Mouse (Mus musculus) heart, adult 11 months (tissue): ENCODE data around the gene Fbxo36.

Experiments used
- DNase-seq: peaks from one replicate; pipeline ENCODE4 v3.0.0; 2022

Fbxo36 gene

DNA sequence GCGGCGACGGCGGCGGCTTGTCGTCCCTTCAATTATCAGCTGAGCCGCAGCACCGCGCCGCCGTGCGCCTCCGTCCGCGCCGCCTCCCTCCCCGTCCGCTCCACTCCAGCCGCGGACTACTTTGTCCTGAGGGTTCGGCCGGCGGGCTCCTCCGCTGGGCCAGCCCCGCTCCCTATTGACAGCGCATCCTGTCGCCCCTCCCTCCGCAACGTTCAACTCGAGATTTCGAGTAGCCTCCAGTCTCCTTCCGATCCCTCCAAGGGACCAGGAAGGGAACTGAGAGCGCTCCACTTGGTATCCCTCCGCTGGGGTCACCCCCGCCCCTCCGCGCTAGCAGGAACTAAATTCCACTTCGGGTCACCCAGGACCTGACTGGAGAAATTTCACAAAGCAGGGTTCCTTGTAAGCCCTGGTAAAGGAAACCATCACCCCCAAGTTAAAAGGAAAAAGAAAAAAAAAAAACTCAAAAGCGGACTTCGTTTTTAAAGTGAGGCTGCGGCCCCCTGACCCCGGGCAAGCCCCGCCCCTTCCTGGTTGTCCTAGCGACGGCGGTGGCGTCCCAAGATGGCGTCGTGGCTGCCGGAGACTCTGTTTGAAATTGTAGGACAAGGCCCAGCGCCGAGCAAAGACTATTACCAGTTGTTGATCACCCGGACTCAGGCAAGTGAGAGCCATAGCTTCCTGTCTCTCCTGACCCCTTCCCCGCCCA lies at the start of gene Fbxo36:
Gene Fbxo36, plus strand, starts transcription at position 533 of the 709 bp plus-strand sequence.
- DNase-seq = peak; percentile 99

DNA sequence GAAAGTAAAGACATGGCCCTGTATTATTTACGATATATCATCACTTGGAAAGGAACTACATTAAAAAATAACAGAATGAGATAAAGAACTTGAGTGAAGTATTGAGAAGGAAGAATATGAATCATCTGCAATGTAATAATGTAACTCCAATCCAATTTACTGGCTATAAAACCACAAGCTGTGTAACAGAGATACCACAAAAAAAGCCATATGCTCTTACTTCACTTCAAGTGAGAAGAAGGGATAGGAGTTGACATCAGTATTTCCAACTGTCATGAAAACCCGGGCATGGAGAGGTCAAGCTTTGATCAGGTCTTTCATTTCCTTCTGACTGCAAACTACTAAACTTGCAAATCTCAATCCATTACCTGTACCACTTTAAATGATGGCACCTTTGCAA lies 48.2 kb upstream of the Fbxo36 start:
- DNase-seq = no peak

DNA sequence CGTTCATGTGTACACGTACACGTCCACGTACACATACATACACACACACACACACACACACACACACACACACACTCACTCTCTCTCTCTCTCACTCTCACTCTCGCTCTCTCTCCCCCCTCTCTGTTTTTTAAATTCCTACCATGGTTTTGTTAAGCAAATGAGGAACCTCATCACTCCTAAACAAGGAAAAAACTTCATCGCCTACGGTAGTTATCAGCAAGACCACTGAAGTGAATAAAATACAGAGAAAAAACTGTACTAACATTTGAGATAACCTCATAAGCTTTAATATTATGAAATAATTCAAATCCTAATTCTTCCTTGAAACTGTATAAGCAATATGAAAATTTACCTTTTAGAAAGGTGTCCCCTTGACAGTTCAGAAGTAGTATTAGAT lies 44.3 kb upstream of the Fbxo36 start:
- DNase-seq = no peak

DNA sequence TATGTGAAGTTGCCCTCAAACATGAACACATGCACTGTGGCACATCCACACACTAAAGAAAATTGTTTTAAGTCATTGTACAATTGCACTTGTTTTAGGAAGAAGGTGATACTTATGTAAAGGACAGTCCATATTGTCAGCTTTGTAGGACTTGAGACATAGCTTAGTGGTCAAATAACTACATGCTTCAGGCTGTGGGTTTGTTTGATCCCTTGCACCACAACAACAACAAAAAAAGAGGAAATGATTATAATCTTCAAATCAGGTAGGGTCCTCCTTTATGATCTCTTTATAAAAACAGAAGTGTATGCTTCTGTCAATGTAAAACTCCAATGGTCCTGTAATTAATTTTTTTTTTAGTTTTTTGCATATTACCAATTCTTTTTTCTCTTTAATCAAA lies 40.5 kb upstream of the Fbxo36 start:
- peak; percentile 65 for DNase-seq

DNA sequence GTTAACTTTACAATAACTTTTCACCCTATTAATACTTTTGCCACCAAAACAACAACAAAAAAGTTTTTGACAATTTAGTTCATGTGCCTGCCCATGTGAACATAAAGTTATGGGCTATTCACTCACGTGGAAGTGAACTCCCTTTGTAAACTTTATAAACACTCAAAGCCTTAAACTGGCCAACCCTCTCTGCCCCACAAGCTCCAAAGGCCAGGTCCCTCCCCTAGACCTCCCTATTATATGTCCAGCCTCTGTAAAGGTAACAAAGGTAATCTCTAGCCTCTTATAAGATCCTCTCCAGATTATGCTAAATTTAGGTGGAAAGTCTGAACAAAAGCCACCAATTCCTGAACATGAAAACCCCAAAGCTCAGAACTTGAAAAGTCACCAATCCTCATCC lies 35.9 kb upstream of the Fbxo36 start:
- DNase-seq = peak; percentile 63

DNA sequence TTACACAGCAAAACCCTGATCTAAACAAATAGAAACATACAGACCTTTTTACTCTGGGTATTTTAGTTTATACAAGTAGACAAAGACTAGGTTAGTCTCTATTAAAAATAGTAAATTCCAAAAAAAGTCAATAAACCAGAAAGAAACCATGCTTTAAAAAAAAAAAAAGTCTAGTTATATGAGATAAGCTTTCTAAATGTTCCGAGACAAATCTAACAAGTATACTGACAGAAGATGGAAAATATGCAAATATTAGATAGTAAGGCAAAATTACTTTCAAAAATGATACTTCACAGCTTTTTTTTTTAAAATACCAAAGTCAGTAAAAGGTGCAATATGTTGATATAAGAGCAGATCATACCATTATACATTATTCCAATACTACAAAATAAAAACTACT lies 22.0 kb upstream of the Fbxo36 start:
- no peak for DNase-seq

DNA sequence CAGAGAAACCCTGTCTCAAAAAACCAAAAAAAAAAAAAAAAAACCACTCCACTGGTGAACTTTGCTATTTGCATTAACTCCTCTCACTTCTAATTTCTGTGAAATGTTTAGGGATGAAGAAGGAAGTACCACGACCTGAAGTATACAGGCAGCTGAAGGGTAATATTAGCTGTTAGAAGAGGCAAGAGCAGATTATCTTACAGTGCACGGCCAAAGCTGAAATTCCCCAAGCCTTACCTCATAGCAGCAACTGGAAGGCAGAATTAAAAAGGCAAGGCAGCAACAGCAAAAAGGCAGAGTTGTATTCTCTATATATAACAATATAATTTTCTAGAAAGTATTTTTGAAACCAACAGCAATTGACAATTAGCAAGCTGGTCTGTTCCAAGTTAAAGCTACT lies 14.6 kb upstream of the Fbxo36 start:
- DNase-seq = peak; percentile 62

DNA sequence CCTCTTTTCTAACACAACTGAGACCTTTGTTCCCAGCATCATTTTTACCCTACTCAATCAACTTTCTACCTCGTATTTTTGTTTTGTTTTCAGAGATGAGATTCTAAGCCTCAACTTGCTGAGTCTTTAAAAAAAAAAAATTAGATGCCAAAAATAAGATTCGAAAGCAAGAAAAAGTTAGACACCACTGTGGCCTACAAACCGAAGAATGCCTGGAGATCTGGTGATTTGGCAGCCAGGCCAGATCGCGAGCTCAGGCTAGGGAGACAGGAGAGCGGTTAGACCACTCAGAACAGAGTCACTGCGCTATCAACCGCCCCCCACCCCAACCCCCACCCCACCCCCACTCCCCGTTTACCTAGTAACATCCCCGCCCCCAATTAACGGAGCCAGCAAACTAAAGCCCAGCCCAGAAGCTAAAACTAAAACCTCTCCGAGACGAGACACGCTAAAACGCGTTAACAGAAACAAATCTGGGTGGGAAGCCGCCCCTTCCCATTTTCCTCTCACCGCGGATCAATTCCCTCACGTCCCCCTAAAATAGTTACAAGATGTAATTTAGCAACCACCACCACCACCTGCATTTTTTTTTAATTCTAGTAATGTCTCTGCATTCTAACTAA lies 2.0 kb upstream of the Fbxo36 start:
- DNase-seq = peak; percentile 84

DNA sequence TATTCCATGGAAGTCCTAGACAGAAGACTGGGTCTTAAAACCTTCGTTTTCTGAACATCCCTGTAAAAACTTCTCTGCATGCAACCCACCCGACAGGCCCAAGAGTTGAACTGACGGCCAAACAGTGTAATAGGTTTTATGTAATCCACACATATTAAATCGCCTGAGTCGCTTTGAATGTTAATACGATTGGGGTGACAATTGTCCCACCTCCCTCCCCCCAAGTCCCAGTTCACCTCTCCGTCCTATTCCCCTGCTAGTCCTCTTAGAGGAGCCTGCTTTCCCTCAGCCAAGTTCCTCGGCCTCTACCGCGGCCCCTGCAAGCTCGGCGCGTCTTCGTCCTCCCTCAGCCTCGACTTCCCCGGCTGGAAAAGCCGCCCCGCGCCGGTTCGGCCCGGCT lies 1.5 kb upstream of the Fbxo36 start:
- no peak for DNase-seq

DNA sequence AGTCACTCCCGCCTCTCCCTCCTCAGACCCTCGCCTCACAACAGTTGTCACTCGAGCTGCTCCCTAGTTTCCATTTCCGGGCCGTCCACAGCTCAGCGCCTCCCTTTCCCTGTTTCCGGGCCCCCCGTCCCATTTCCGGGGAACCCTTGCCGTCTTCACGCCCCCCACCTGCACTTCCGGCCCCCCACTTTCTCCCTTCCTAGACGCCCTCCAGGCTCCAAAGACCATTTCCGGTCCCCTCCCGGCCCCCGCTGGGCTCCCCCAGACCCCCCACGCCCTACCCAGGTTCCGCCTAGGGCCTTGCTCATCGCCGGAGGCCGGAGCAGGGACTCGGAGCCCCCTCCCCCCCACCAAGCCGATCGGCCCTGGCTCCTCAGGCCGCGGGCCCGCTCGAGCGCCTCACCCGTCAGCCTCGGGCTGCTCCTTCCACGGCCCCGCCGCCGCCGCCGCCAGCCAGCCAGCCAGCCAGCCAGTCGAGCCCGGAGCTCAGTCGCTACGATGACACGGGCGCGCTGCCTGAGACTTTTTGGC lies 955 bp upstream of the Fbxo36 start:
- DNase-seq = peak; percentile 98

DNA sequence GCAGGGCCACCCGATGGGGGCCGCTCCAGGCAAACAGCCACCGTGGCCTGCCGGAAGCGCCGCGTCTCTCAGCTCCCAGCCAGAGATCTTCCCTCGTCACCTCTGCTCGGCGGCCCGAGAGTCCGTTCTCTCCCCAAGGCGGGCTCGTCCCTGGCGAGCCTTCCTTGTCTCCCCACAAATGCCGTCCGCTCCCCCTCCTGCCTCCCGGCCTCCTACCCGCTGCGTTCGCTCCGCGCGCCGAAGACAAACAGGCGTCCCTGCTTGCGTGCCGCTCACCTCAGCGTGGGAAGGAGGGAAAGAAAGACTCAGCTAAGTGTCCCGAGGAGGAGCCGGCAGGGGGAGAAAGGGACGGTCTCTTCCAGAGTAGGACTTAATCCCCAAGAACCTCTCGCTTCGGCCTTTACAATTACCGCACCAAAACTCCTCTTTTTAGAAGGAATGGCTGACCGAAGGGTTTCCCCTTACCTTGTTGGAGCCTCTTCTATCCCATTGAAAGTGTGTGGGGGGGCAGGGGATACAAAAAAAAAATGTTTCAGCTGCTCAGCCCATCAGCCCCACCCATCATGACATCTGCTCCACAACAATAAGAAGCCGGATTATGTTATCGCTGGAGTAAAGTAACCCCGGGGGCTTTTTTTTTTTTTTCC lies 500 bp downstream of the Fbxo36 start, which contains the start of gene Trip12:
Gene Trip12, minus strand, starts transcription at position 499 of the 647 bp plus-strand sequence.
- DNase-seq = no peak

DNA sequence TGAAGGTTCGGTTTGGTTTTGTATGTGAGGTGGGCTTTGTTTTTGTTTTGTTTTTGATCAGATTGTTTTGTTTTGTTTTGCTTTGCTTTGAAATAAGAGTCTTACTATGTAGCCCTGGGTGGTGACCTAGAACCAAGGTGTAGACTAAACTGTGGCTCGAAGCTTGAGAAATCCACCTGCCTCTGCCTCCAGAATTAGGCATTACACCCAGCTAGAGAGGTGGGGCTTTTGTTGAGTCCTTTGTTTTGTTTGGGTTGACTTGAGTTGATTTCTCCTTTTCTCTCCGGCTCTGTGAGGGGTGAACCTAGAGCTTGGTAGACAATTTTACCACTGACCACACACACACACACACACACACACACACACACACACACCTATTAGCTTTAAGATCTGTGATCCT lies 1.4 kb downstream of the Fbxo36 start:
- DNase-seq = peak; percentile 66

DNA sequence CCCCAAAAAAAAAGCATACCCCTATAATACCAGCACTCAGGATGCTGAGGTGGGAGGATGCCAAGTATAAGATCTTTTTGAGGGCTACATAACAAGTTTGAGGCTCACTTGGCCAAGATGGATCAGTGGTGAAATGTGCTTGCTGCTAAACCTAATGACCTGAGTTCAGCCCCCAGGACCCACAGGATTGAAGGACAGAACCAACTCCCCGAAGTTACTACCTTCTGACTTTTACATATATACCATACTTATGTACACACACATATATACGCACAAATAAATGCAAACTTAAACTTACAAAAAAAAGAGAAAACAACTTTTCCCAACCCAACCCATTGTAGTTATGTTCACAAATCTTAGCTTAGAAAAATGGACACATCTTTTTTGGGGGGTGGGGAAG lies 3.7 kb downstream of the Fbxo36 start:
- peak; percentile 62 for DNase-seq

DNA sequence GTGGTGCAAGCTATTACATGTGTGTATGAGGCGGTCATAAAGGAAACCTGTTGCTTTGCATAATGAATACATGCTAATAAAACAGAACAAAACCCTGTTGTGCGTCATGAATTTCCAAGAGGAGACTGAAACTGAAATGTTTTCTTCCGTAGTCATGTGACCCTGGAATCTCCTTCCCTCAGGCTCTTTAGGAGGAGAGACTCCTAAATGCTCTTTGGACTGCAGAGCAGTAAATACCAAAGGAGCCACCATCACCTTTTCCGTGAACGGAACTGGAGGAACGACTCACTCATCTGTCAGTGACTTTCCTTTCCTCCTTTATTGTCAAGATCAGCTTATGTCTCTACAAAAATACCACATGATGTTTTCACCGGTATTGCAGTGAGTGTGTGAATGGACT lies 8.1 kb downstream of the Fbxo36 start:
- no peak for DNase-seq

DNA sequence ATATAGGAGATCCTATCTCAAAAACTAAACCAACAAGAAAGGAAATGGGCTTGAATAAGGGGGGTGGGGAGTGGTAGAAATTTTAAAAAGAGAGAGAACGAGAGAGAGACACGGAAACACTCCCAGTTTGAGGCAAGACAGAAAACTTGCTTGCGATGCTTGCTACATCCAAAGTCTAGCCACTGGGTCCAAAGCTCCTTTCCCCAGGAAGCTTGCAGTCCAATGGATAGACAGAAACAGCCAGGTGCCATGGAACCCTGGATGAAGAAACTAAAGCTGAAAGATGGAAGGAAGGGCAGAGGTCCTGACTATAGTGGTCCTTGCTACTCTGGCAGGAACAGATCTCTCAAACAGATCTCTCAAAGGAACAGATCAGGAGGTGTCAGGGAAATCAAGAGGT lies 8.7 kb downstream of the Fbxo36 start:
- DNase-seq = peak; percentile 61

DNA sequence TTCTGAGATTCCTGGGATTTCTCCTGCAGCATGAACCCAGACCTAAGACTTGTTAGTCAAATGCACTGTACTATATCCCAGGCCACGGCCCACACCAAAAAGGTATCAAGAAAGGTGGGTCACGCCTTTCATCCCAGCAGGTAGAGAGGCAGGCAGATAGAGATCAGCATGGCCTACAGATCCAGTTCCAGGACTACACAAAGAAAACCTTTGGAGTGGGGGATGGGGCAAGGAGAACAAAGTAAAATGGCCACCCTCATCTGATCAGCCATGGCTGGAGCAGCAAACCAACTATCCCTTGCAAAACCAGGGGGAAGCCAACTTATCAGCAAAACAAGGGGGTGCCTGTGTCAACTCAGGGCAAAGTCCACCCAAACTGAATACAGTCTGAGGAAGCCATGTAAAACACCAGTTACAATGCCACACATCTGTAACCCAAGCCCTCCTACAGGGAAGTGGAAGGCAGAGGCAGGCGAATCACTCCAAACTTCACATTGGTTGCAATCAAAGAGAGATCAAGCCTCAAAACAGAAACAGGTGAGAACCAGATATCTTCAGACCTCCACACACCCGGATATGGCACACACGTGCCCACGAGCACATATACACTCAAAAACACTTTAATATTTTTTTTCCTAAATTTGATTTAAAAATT lies 9.3 kb downstream of the Fbxo36 start:
- peak; percentile 68 for DNase-seq

DNA sequence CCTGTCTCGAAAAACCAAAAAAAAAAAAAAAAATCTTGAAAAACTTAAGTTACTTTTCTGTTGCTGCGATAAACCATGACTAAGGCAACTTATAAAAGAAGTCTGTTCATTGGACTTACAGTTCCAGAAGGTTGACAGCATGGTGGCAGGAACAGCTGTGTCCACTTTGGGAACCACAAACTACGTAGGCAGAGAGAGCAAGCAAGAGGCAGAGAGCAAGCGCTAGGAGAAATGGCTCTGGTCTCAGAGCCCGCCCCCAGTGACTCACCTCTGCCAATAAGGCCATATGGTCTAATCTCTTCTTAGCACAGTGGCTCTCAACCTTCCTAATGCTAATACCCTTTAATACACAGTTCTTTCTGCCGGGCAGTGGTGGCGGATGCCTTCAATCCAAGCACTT lies 10.2 kb downstream of the Fbxo36 start:
- DNase-seq = peak; percentile 46

DNA sequence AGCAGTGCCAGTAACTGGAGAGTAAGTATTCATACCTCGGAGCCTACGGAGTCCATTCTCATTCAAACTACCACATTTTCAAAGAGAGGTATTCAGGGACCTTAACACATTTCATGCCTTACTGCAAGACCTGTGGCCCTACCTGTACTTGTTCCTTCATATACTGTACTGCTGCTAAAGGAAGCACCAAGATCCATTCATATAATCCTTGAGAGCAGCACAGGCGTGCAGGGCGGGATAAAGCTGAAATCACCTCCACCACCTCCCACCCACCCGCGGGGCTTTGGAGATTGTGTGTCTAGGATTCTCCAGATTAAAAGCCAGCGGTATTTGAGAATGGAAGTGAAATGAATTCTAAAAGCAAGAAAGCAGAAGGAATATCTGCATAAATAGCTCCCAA lies 10.8 kb downstream of the Fbxo36 start:
- peak; percentile 65 for DNase-seq

DNA sequence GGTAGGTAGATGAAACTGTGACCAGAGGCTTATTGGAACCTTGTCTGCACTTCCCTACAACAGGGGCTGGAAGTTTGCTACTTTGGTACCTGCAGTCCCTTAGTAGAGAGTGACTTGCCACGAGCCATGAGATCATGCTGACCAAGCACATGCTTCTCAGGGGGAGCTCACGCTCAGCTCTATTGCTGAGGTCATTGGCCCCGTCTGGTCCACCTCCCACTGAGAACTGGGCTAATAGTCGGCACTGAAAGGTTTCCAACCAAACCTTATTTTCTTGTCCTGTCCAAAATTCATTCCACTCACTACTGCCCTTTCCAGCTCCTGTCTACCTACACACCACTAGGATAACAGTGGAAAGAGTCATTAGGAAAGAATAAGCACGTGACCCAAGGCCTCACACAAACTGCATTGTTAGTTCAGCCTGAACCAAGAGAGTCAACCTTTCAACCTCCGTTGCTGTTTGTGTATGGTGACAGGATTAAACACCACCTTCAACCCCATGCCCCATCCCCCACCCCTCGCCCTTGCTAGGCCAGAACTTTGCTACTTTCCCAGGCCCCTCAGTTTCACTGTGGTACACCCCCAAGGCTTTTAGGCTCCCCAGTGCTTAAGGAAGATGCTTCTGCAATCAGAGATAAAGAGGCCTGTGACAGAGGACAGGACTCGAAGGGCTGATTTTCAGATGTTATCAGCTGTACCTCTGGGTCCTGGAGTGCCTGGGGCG lies 12.0 kb downstream of the Fbxo36 start:
- peak; percentile 83 for DNase-seq

DNA sequence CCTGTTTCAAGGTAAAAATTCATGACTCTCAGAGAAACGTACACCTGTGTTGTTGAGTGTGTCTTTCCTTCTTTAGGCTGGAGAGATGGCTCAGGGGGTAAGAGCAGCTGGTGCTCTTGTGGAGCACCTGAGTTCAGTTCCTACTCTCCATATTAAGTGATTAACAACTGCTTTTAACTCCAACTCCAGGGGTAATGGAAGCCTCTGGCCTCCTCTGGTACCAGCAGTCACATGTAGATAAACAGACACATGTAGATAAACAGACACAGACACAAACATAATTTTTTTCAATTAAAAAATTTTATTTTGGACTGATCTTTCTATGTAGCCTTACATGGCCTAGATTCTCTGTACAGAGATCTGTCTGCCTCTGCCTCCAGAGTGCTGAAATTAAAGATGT lies 14.1 kb downstream of the Fbxo36 start:
- DNase-seq = peak; percentile 52

DNA sequence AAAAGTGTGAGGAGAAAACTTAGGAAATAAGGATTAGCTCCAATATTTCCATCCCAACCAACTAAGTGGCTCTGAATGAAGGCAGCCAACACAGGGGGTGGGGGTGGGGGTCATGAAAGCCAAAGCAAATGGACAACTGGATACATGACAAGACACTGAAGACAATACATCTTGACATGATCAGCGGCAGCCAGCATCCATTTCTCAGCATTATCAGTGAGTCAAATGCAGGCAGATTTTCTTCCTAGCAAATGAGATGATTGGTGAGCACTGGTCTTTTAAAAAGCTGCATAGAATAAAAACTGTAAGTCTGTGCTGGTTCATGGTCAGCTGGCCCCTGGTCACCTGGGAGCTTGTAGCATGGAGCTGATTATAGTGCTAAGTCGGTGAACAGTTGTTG lies 15.3 kb downstream of the Fbxo36 start:
- peak; percentile 55 for DNase-seq

DNA sequence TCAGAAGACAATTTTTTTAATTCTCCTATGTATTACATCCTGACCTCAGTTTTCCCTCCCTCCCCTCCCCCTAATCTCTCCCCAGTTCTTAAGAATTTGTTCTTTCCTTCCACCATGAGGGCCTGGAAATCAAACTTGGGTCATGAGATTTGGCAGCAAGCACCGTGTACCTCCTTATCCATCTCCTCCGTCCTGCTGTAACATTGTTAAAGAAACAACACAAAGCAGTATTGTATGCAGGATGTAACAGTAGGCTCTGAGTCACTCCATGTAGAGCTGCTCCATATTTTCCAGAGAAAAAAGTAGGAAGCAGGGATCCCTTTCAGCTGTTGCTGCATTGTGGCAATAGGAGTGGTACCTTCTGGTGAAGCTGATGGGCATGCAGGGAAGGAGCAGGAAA lies 16.1 kb downstream of the Fbxo36 start:
- peak; percentile 57 for DNase-seq

DNA sequence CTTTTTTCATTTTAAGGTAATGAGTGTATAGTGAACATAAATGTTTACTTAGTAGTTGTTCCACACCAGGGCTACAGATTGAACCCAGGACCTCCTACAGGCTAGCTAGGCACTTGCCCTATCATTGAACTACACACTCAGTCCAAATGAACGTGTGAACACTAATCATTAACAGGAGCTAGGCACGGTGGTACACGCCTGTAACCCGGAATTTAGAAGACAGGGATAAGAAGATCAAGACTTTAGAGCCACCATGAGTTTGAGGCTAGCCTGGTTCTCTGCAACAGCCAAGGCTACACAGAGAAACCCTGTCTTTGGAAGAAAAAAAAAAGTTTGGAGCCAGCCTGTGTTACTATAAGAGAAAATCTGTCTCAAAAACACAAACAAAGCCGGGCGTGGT lies 20.0 kb downstream of the Fbxo36 start:
- DNase-seq = peak; percentile 9
